Mouse (Mus musculus) intestine, embryonic 15.5 days (tissue): ENCODE measurements at regions not wholly inside any gene's neighbourhood (a gene's known extent, or its start where the extent isn't known, plus 50 kb on each side); places are given as distances from the start of the nearest gene placed in this dataset.

Experiments
- ATAC-seq: fragments of 200-750 bp; cut with Nextera tagmentation; 2 replicates; pipeline ENCODE4 v1.8.0; 2017; ENCODE audit warnings: moderate TSS enrichment, moderate library complexity
- H3K27ac ChIP-seq: fragments of 300-500 bp; sonication (generic); 2 replicates; pipeline ENCODE4 v1.5.1; 2015; ENCODE audit warnings: mild to moderate bottlenecking, inconsistent platforms
- H3K27me3 ChIP-seq: fragments of 300-500 bp; sonication (generic); replicated peaks from 2 replicates; pipeline ENCODE4 v1.6.1; 2015; ENCODE audit warnings: inconsistent platforms
- H3K36me3 ChIP-seq: fragments of 300-500 bp; sonication (generic); 2 replicates; pipeline ENCODE4 v1.6.1; 2015; ENCODE audit warnings: inconsistent platforms
- H3K4me1 ChIP-seq: fragments of 300-500 bp; sonication (generic); replicated peaks from 2 replicates; pipeline ENCODE4 v1.6.1; 2015; ENCODE audit warnings: inconsistent platforms
- H3K4me2 ChIP-seq: fragments of 300-500 bp; sonication (generic); replicated peaks from 2 replicates; pipeline ENCODE4 v1.6.1; 2015; ENCODE audit warnings: mild to moderate bottlenecking, inconsistent platforms
- H3K4me3 ChIP-seq: fragments of 300-500 bp; sonication (generic); replicated peaks from 2 replicates; pipeline ENCODE4 v1.5.1; 2015; ENCODE audit warnings: inconsistent platforms
- H3K9ac ChIP-seq: fragments of 300-500 bp; sonication (generic); 2 replicates; pipeline ENCODE4 v1.6.1; 2015; ENCODE audit warnings: inconsistent platforms
- H3K9me3 ChIP-seq: fragments of 300-500 bp; sonication (generic); 2 replicates; pipeline ENCODE4 v1.6.1; 2016; ENCODE audit warnings: inconsistent platforms
- WGBS: fragments of 180-500 bp; shearing (Covaris S2); methylation state at CpG from one replicate; pipeline ENCODE4 v1.1.7; 2015; 5-methylcytosine and 5-hydroxymethylcytosine counted together

- Histone ChIP-seq H3K9ac (no peak overlapping the region), H3K9me3 (no peaks in the 10 kb centered on the region), H3K4me3 (no peak overlapping the region), H3K4me2 (no peak overlapping the region), H3K27me3 (no peaks in the 10 kb centered on the region), H3K4me1 (no peaks in the 10 kb centered on the region), H3K27ac (no peak overlapping the region), H3K36me3 (no peaks in the 10 kb centered on the region)
- ATAC-seq, result no peak
- 51% methylated on average over 1 of the region's 1 CpGs for WGBS
Observed at GRCm38 (mm10) chr12:6211266-6211665, 835.8 kb upstream of the Klhl29 start.

- Histone ChIP-seq H3K4me1 (no peaks in the 10 kb centered on the region), H3K4me3 (no peak overlapping the region), H3K27me3 (no peaks in the 10 kb centered on the region), H3K27ac (no peak overlapping the region), H3K4me2 (no peak overlapping the region), H3K36me3 (no peaks in the 10 kb centered on the region), H3K9ac (no peak overlapping the region), H3K9me3 (no peaks in the 10 kb centered on the region)
- 57% methylated on average over 3 of the region's 3 CpGs for WGBS
- ATAC-seq, result no peak
Observed at GRCm38 (mm10) chr12:6189232-6189631, 813.8 kb upstream of the Klhl29 start.

- H3K4me2 ChIP-seq, result no peak overlapping the region
- H3K27ac ChIP-seq, result no peak overlapping the region
- ATAC-seq, result no peak
- H3K36me3 ChIP-seq, result no peaks in the 10 kb centered on the region
- no peaks in the 10 kb centered on the region for H3K27me3 ChIP-seq
- no peaks in the 10 kb centered on the region for H3K9me3 ChIP-seq
- no peak overlapping the region for H3K4me3 ChIP-seq
- H3K4me1 ChIP-seq, result no peaks in the 10 kb centered on the region
- no peak overlapping the region for H3K9ac ChIP-seq
Observed at GRCm38 (mm10) chr12:6168795-6169194, 793.3 kb upstream of the Klhl29 start.

GRCm38 (mm10) chr12:6154287-6154686 lies 778.8 kb upstream of the Klhl29 start:
- no peak overlapping the region for H3K9ac ChIP-seq
- no peaks in the 10 kb centered on the region for H3K9me3 ChIP-seq
- H3K4me2 ChIP-seq, result no peak overlapping the region
- H3K27me3 ChIP-seq, result no peaks in the 10 kb centered on the region
- no peaks in the 10 kb centered on the region for H3K36me3 ChIP-seq
- no peak for ATAC-seq
- no peak overlapping the region for H3K27ac ChIP-seq
- no peaks in the 10 kb centered on the region for H3K4me1 ChIP-seq
- no peak overlapping the region for H3K4me3 ChIP-seq
- 63% methylated on average over 2 of the region's 2 CpGs for WGBS

GRCm38 (mm10) chr12:6151476-6151875 lies 776.0 kb upstream of the Klhl29 start:
- Histone ChIP-seq H3K9me3 (no peaks in the 10 kb centered on the region), H3K36me3 (no peaks in the 10 kb centered on the region), H3K4me2 (no peak overlapping the region), H3K4me3 (no peak overlapping the region), H3K9ac (no peak overlapping the region), H3K27ac (no peak overlapping the region), H3K4me1 (no peaks in the 10 kb centered on the region), H3K27me3 (no peaks in the 10 kb centered on the region)
- no peak for ATAC-seq
- 86% methylated on average over 3 of the region's 3 CpGs for WGBS

GRCm38 (mm10) chr12:6132451-6132850 lies 757.0 kb upstream of the Klhl29 start:
- Histone ChIP-seq H3K27ac (no peak overlapping the region), H3K4me1 (no peaks in the 10 kb centered on the region), H3K27me3 (no peaks in the 10 kb centered on the region), H3K4me2 (no peak overlapping the region), H3K4me3 (no peak overlapping the region), H3K9me3 (no peaks in the 10 kb centered on the region), H3K9ac (no peak overlapping the region), H3K36me3 (no peaks in the 10 kb centered on the region)
- ATAC-seq, result no peak
- WGBS, result 89% methylated on average over 2 of the region's 2 CpGs

- WGBS, result 89% methylated on average over 3 of the region's 3 CpGs
- Histone ChIP-seq H3K9me3 (no peaks in the 10 kb centered on the region), H3K27me3 (no peaks in the 10 kb centered on the region), H3K4me3 (no peak overlapping the region), H3K4me2 (no peak overlapping the region), H3K36me3 (no peaks in the 10 kb centered on the region), H3K4me1 (no peaks in the 10 kb centered on the region), H3K27ac (no peak overlapping the region), H3K9ac (no peak overlapping the region)
- no peak for ATAC-seq
Observed at GRCm38 (mm10) chr12:6119557-6119956, 744.1 kb upstream of the Klhl29 start.

GRCm38 (mm10) chr12:6115254-6115653 lies 739.8 kb upstream of the Klhl29 start:
- WGBS, result 79% methylated on average over 1 of the region's 1 CpGs
- Histone ChIP-seq H3K36me3 (no peaks in the 10 kb centered on the region), H3K4me3 (no peak overlapping the region), H3K27me3 (no peaks in the 10 kb centered on the region), H3K9ac (no peak overlapping the region), H3K4me2 (no peak overlapping the region), H3K9me3 (no peaks in the 10 kb centered on the region), H3K27ac (no peak overlapping the region), H3K4me1 (no peaks in the 10 kb centered on the region)
- ATAC-seq, result no peak

- Histone ChIP-seq H3K4me1 (no peaks in the 10 kb centered on the region), H3K27ac (no peak overlapping the region), H3K4me3 (no peak overlapping the region), H3K9ac (no peak overlapping the region), H3K27me3 (no peaks in the 10 kb centered on the region), H3K9me3 (no peaks in the 10 kb centered on the region), H3K36me3 (no peaks in the 10 kb centered on the region), H3K4me2 (no peak overlapping the region)
- WGBS, result 83% methylated on average over 1 of the region's 1 CpGs
- no peak for ATAC-seq
Observed at GRCm38 (mm10) chr12:6097295-6097694, 721.8 kb upstream of the Klhl29 start.

GRCm38 (mm10) chr12:6087627-6088350 lies 712.3 kb upstream of the Klhl29 start:
- no peak overlapping the region for H3K4me3 ChIP-seq
- H3K27ac ChIP-seq, result no peak overlapping the region
- H3K9me3 ChIP-seq, result no peaks in the 10 kb centered on the region
- 60% methylated on average over 3 of the region's 3 CpGs for WGBS
- H3K4me2 ChIP-seq, result no peak overlapping the region
- no peak overlapping the region for H3K9ac ChIP-seq
- no peaks in the 10 kb centered on the region for H3K27me3 ChIP-seq
- ATAC-seq, result no peak
- no peaks in the 10 kb centered on the region for H3K36me3 ChIP-seq
- H3K4me1 ChIP-seq, result no peaks in the 10 kb centered on the region

GRCm38 (mm10) chr12:6087071-6087470 lies 711.6 kb upstream of the Klhl29 start:
- no peaks in the 10 kb centered on the region for H3K9me3 ChIP-seq
- H3K4me1 ChIP-seq, result no peaks in the 10 kb centered on the region
- no peak for ATAC-seq
- no peak overlapping the region for H3K27ac ChIP-seq
- H3K9ac ChIP-seq, result no peak overlapping the region
- no peaks in the 10 kb centered on the region for H3K27me3 ChIP-seq
- 31% methylated on average over 2 of the region's 2 CpGs for whole genome bisulfite sequencing
- H3K4me2 ChIP-seq, result no peak overlapping the region
- no peaks in the 10 kb centered on the region for H3K36me3 ChIP-seq
- H3K4me3 ChIP-seq, result no peak overlapping the region

- H3K9ac ChIP-seq, result no peak overlapping the region
- H3K27ac ChIP-seq, result no peak overlapping the region
- no peak overlapping the region for H3K4me2 ChIP-seq
- H3K9me3 ChIP-seq, result no peaks in the 10 kb centered on the region
- ATAC-seq, result no peak
- H3K4me3 ChIP-seq, result no peak overlapping the region
- no peaks in the 10 kb centered on the region for H3K36me3 ChIP-seq
- no peaks in the 10 kb centered on the region for H3K27me3 ChIP-seq
- 75% methylated on average over 9 of the region's 9 CpGs for WGBS
- no peaks in the 10 kb centered on the region for H3K4me1 ChIP-seq
Observed at GRCm38 (mm10) chr12:6046866-6047689, 671.6 kb upstream of the Klhl29 start.

GRCm38 (mm10) chr12:6046110-6046509 lies 670.6 kb upstream of the Klhl29 start:
- Histone ChIP-seq H3K27ac (no peak overlapping the region), H3K9me3 (no peaks in the 10 kb centered on the region), H3K36me3 (no peaks in the 10 kb centered on the region), H3K4me3 (no peak overlapping the region), H3K27me3 (no peaks in the 10 kb centered on the region), H3K9ac (no peak overlapping the region), H3K4me2 (no peak overlapping the region), H3K4me1 (no peaks in the 10 kb centered on the region)
- ATAC-seq, result no peak
- 90% methylated on average over 2 of the region's 2 CpGs for WGBS
